Mouse (Mus musculus): ENCODE measurements around the gene Prdm4.

DNA sequence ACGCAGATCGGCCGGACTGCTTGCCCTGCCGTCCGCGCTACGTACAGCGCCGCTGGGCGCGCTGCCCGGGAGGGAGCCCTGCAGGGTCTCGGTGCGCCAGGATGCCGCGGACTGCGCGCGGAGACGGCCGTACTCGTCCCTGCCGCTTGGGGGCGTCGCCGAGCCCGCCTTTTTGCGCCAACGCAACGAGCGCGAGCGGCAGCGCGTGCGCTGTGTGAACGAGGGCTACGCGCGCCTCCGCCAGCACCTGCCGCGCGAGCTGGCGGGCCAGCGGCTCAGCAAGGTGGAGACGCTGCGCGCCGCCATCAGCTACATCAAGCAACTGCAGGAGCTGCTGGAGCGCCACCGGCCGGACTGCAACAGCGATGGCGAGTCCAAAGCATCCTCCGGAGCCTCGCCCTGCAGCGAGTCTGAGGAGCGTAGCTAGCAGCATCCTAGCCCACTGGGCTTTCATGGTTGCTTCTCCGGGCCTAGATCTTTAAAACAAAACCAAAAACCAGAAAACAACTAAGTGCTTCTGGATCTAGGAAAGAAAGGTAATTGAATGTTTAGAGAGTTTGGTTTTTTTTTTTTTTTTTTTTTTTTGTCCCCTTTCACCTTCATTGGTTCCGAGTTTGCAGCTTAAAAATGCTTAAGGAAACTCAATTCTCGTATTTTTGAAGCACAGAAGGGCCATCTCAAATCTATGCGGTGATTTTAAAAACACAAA is 11.7 kb upstream of the Prdm4 start:
- peak; percentile 22; the same call in 1 of the 2 replicates for TF ChIP-seq CTCF (IDR thresholded peaks at IDR 0.05; ENCODE audit: low read depth)
- no peak for TF ChIP-seq EP300 (IDR thresholded peaks at IDR 0.05; ENCODE audit: low read depth)

Data from heart, postnatal 0 days (tissue).